Comparison of ENCODE assay signal across 8 mouse cellular contexts in the genomic region with DNA sequence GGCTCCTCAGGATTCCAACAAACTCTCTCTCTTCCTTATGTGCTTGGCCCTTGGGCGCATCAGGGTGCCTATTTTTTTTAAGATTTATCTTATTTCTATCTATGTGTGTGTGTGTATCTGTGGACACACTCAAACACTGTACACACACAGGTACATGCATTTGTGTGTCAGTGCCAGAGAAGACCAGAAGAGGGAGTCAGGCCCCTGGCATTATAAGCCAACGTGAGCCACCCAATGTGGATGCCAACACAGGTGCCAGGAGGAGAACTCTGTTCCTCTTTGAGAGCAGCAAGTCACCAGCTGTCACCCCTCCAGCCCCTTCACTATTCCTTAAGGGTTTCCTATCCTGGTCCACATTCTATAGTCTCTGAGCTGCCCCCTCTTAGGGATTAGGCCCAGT. TPM values are rescaled to one million over a fixed set of nuclear protein-coding genes. Genes with fewer than 3 reads are reported as not detected.
DNase-seq lines count a peak whose midpoint lies in the region; ATAC-seq and TF ChIP-seq lines count a peak whose summit lies in the region.

No protein-coding gene starts in this region.

- no peak overlapping the region for H3K4me2 ChIP-seq in forebrain, postnatal 0 days (ENCODE audit: low read depth)
- no peak overlapping the region for H3K4me2 ChIP-seq in forebrain, embryonic 14.5 days (ENCODE audit: low read length)
- H3K4me2 ChIP-seq in midbrain, embryonic 15.5 days = no peak overlapping the region

- no peak for ATAC-seq in forebrain, postnatal 0 days
- ATAC-seq in forebrain, embryonic 14.5 days = no peak
- ATAC-seq in erythroblast, adult 5-6 weeks (replicated peaks; ENCODE audit: low FRiP score, poor library complexity, severe bottlenecking) = peak; percentile 87
- no peak for ATAC-seq in midbrain, embryonic 15.5 days (replicated peaks)

- H3K4me3 ChIP-seq in forebrain, postnatal 0 days (ENCODE audit: low read depth, low read length) = no peak overlapping the region
- H3K4me3 ChIP-seq in forebrain, embryonic 14.5 days (ENCODE audit: low read depth, low read length) = no peak overlapping the region
- H3K4me3 ChIP-seq in midbrain, embryonic 15.5 days = no peak overlapping the region

- 0 out of 2 replicates have a peak, but pooled peaks cover 9% of the 10 kb centered on the region for H3K4me1 ChIP-seq in forebrain, postnatal 0 days (ENCODE audit: insufficient read depth)
- 0 out of 2 replicates have a peak, but pooled peaks cover 7% of the 10 kb centered on the region for H3K4me1 ChIP-seq in forebrain, embryonic 14.5 days (ENCODE audit: control insufficient read depth, insufficient read depth, low read length)
- peaks cover 8% of the 10 kb centered on the region; the same call in 1 of the 2 replicates for H3K4me1 ChIP-seq in midbrain, embryonic 15.5 days

- no peak overlapping the region for H3K9ac ChIP-seq in forebrain, postnatal 0 days
- H3K9ac ChIP-seq in forebrain, embryonic 14.5 days (ENCODE audit: low read length) = no peak overlapping the region
- H3K9ac ChIP-seq in midbrain, embryonic 15.5 days = no peak overlapping the region

- peak; percentile 42 for TF ChIP-seq CTCF in forebrain, postnatal 0 days (IDR thresholded peaks at IDR 0.05; ENCODE audit: low read depth)

- WGBS in forebrain, postnatal 0 days = 59% methylated on average over 2 of the region's 2 CpGs
- 54% methylated on average over 2 of the region's 2 CpGs for WGBS in forebrain, embryonic 14.5 days
- 73% methylated on average over 2 of the region's 2 CpGs for WGBS in midbrain, embryonic 15.5 days

- no peaks in the 10 kb centered on the region for H3K9me3 ChIP-seq in forebrain, postnatal 0 days (ENCODE audit: low read length)
- H3K9me3 ChIP-seq in forebrain, embryonic 14.5 days (replicated peaks; ENCODE audit: control insufficient read depth, low read length) = no peaks in the 10 kb centered on the region
- H3K9me3 ChIP-seq in midbrain, embryonic 15.5 days = no peaks in the 10 kb centered on the region

- no peak for DNase-seq in forebrain, postnatal 0 days
- DNase-seq in forebrain, embryonic 14.5 days (ENCODE audit: low spot score) = no peak
- DNase-seq in CD4-positive helper T cell, adult 2 months (ENCODE audit: low read depth, low spot score) = peak; percentile 63
- DNase-seq in lung, postnatal 4 days = peak; percentile 37 to 60
- no peak for DNase-seq in ovary, postnatal 14 days (ENCODE audit: low spot score)
- no peak for DNase-seq in right cerebral cortex, postnatal 10 days (ENCODE audit: low spot score in 2 of 2)

- no peaks in the 10 kb centered on the region for H3K27me3 ChIP-seq in forebrain, postnatal 0 days (ENCODE audit: insufficient read depth, low read length)
- no peaks in the 10 kb centered on the region for H3K27me3 ChIP-seq in forebrain, embryonic 14.5 days (replicated peaks; ENCODE audit: control insufficient read depth, insufficient read depth, low read length)
- H3K27me3 ChIP-seq in midbrain, embryonic 15.5 days (replicated peaks) = no peaks in the 10 kb centered on the region

- no peak overlapping the region for H3K27ac ChIP-seq in forebrain, postnatal 0 days (ENCODE audit: low read depth, low read length)
- H3K27ac ChIP-seq in forebrain, embryonic 14.5 days (ENCODE audit: low read depth, low read length) = no peak overlapping the region
- no peak overlapping the region for H3K27ac ChIP-seq in midbrain, embryonic 15.5 days

- H3K36me3 ChIP-seq in forebrain, postnatal 0 days (ENCODE audit: insufficient read depth) = no peaks in the 10 kb centered on the region
- H3K36me3 ChIP-seq in forebrain, embryonic 14.5 days (ENCODE audit: control insufficient read depth, insufficient read depth, low read length) = no peaks in the 10 kb centered on the region
- H3K36me3 ChIP-seq in midbrain, embryonic 15.5 days (replicated peaks) = no peaks in the 10 kb centered on the region

RNA-seq across cellular contexts. Expression of gene Dyrk3, which starts 19.1 kb away (rescaled TPM):
- total RNA-seq in forebrain, postnatal 0 days (2014; rRNA removed) = 14.3 and 16.9 TPM in 2 replicates
- polyA plus RNA-seq in forebrain, postnatal 0 days (2015; fragmentation: Nextera tagmentation; extraction: Ambion mirVana) = 17.7 and 19.1 TPM in 2 replicates
- polyA plus RNA-seq in forebrain, embryonic 14.5 days (2014; fragmentation: Nextera tagmentation; extraction: Ambion mirVana) = 19.2 and 19.4 TPM in 2 replicates
- 92.8 and 106 TPM in 2 replicates for total RNA-seq in erythroblast, adult 5-6 weeks (2015; ENCODE audit: low replicate concordance)
- total RNA-seq in erythroblast, adult 5-6 weeks (2017; ENCODE audit: low replicate concordance) = 97.3 and 107 TPM in 2 replicates
- polyA plus RNA-seq in midbrain, embryonic 15.5 days (2015; fragmentation: Nextera tagmentation; extraction: Ambion mirVana) = 15.5 and 17.8 TPM in 2 replicates

RNA-seq across cellular contexts. Expression of gene Mapkapk2, which starts 21.4 kb away (rescaled TPM):
- total RNA-seq in forebrain, postnatal 0 days (2014; rRNA removed) = 47.9 and 57.3 TPM in 2 replicates
- 18.0 and 18.3 TPM in 2 replicates for polyA plus RNA-seq in forebrain, postnatal 0 days (2015; fragmentation: Nextera tagmentation; extraction: Ambion mirVana)
- polyA plus RNA-seq in forebrain, embryonic 14.5 days (2014; fragmentation: Nextera tagmentation; extraction: Ambion mirVana) = 24.7 and 35.2 TPM in 2 replicates
- total RNA-seq in erythroblast, adult 5-6 weeks (2015; ENCODE audit: low replicate concordance) = 38.0 and 49.5 TPM in 2 replicates
- total RNA-seq in erythroblast, adult 5-6 weeks (2017; ENCODE audit: low replicate concordance) = 26.3 and 33.3 TPM in 2 replicates
- 17.9 and 22.2 TPM in 2 replicates for polyA plus RNA-seq in midbrain, embryonic 15.5 days (2015; fragmentation: Nextera tagmentation; extraction: Ambion mirVana)

RNA-seq across cellular contexts. Expression of gene Eif2d, which starts 34.0 kb away (rescaled TPM):
- 38.5 and 41.6 TPM in 2 replicates for total RNA-seq in forebrain, postnatal 0 days (2014; rRNA removed)
- 49.3 and 49.8 TPM in 2 replicates for polyA plus RNA-seq in forebrain, postnatal 0 days (2015; fragmentation: Nextera tagmentation; extraction: Ambion mirVana)
- polyA plus RNA-seq in forebrain, embryonic 14.5 days (2014; fragmentation: Nextera tagmentation; extraction: Ambion mirVana) = 61.5 and 66.1 TPM in 2 replicates
- 10.8 and 13.6 TPM in 2 replicates for total RNA-seq in erythroblast, adult 5-6 weeks (2015; ENCODE audit: low replicate concordance)
- total RNA-seq in erythroblast, adult 5-6 weeks (2017; ENCODE audit: low replicate concordance) = 10.9 and 12.4 TPM in 2 replicates
- polyA plus RNA-seq in midbrain, embryonic 15.5 days (2015; fragmentation: Nextera tagmentation; extraction: Ambion mirVana) = 50.7 and 53.6 TPM in 2 replicates

Comparison
In these comparisons a context has a peak if more than half of its experiments do, and no peak if none do; other contexts are left out.
1. DNase-seq: peak in CD4-positive helper T cell, adult 2 months (single experiment) and lung, postnatal 4 days (2 of 2); none in forebrain, postnatal 0 days (single experiment), forebrain, embryonic 14.5 days (single experiment), ovary, postnatal 14 days (single experiment) and right cerebral cortex, postnatal 10 days (0 of 2).